Mouse (Mus musculus): Measurements from ENCODE around the gene Lrch4.

DNA sequence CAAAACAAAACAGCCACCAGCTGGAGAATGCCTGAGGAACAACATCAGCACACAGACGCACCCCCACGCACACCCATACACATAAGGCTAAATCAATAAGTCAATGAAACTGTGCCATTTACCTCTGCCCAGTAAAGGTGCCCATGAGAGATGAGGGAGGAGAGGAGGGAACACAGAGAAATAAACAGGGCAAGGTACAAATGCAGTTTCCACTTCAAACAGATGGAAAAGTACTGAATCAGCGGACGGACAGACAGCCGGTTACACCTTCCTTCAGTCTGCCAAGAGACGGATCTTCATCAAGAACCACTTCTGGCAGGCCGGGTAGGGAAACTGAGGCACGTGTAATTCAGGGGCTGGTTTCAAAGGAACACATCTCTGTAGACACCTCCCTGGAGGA lies 45.9 kb downstream of the Lrch4 start:
- TF ChIP-seq EP300 (IDR thresholded peaks at IDR 0.05) (no peak), CTCF (IDR thresholded peaks at IDR 0.05) (no peak)
